Mouse (Mus musculus) midbrain, embryonic 14.5 days (tissue): ENCODE data around the gene Ube2k. TPM values are rescaled to one million over a fixed set of nuclear protein-coding genes. Genes with fewer than 3 reads are reported as not detected.

Source experiments
- ATAC-seq: fragments of 200-750 bp; cut with Nextera tagmentation; 2 replicates; pipeline ENCODE4 v1.8.0; 2017; ENCODE audit warnings: moderate number of reproducible peaks, moderate library complexity; ENCODE audit not compliant: low FRiP score, low TSS enrichment
- DNase-seq: peaks from one replicate; pipeline ENCODE4 v3.0.0-alpha.2; 2015
- H3K27ac ChIP-seq: fragments of 300-500 bp; sonication (generic); replicated peaks from 2 replicates; pipeline ENCODE4 v1.5.1; 2014; ENCODE audit warnings: mild to moderate bottlenecking, low read depth, low read length, moderate library complexity
- H3K27me3 ChIP-seq: fragments of 300-500 bp; sonication (generic); 2 replicates; pipeline ENCODE4 v1.6.1; 2014; ENCODE audit warnings: low read length, control low read depth, mixed read lengths; ENCODE audit not compliant: control insufficient read depth, insufficient read depth
- H3K36me3 ChIP-seq: fragments of 300-500 bp; sonication (generic); 2 replicates; pipeline ENCODE4 v1.6.1; 2014; ENCODE audit warnings: low read length, control low read depth; ENCODE audit not compliant: control insufficient read depth, insufficient read depth
- H3K4me1 ChIP-seq: fragments of 300-500 bp; sonication (generic); 2 replicates; pipeline ENCODE4 v1.6.1; 2014; ENCODE audit warnings: mild to moderate bottlenecking, antibody characterized with exemption, low read length, control low read depth; ENCODE audit not compliant: control insufficient read depth, insufficient read depth
- H3K4me2 ChIP-seq: fragments of 300-500 bp; sonication (generic); 2 replicates; pipeline ENCODE4 v1.6.1; 2014; ENCODE audit warnings: mild to moderate bottlenecking, low read length, moderate library complexity
- H3K4me3 ChIP-seq: fragments of 300-500 bp; sonication (generic); replicated peaks from 2 replicates; pipeline ENCODE4 v1.5.1; 2014; ENCODE audit warnings: low read depth, low read length
- H3K9ac ChIP-seq: fragments of 300-500 bp; sonication (generic); replicated peaks from 2 replicates; pipeline ENCODE4 v1.6.1; 2014; ENCODE audit warnings: mild to moderate bottlenecking, low read length, moderate library complexity
- H3K9me3 ChIP-seq: fragments of 300-500 bp; sonication (generic); 2 replicates; pipeline ENCODE4 v1.6.1; 2016; ENCODE audit warnings: low read length, control low read depth, mixed read lengths; ENCODE audit not compliant: control insufficient read depth
- WGBS: fragments of 180-500 bp; shearing (Covaris S2); extraction: QIAGEN DNeasy Blood & Tissue Kit; methylation state at CpG from one replicate; pipeline ENCODE4 v1.1.7; 2014; 5-methylcytosine and 5-hydroxymethylcytosine counted together
- polyA plus RNA-seq: library from polyadenylated mRNA; unstranded; fragments of >200 nt; fragmentation: Nextera tagmentation; extraction: Ambion mirVana; gene quantifications from 2 replicates; pipeline ENCODE4 v1.2.1, GENCODE M21; 2014

Ube2k gene
- polyA plus RNA-seq, 1 experiment from 2014 or later = 155 TPM

- Histone ChIP-seq H3K9ac (no peak overlapping the region), H3K4me2 (no peak overlapping the region), H3K9me3 (no peaks in the 10 kb centered on the region), H3K4me3 (no peak overlapping the region), H3K36me3 (peaks cover 26% of the 10 kb centered on the region), H3K27me3 (no peaks in the 10 kb centered on the region), H3K4me1 (no peaks in the 10 kb centered on the region), H3K27ac (no peak overlapping the region)
- WGBS = 94% methylated on average over 2 of the region's 2 CpGs
- DNase-seq (no peak), ATAC-seq (no peak)
Measured at GRCm38 (mm10) chr5:65592421-65592820, 55.4 kb downstream of the Ube2k start.

- Histone ChIP-seq H3K36me3 (peaks cover 23% of the 10 kb centered on the region), H3K9me3 (no peaks in the 10 kb centered on the region)
Measured at GRCm38 (mm10) chr5:65599681-65600080, 62.6 kb downstream of the Ube2k start.

GRCm38 (mm10) chr5:65606820-65607219 lies 69.8 kb downstream of the Ube2k start:
- Histone ChIP-seq H3K27me3 (no peaks in the 10 kb centered on the region), H3K9me3 (no peaks in the 10 kb centered on the region), H3K4me3 (no peak overlapping the region), H3K4me1 (no peaks in the 10 kb centered on the region), H3K36me3 (peaks cover 18% of the 10 kb centered on the region), H3K4me2 (no peak overlapping the region), H3K9ac (no peak overlapping the region), H3K27ac (no peak overlapping the region)
- ATAC-seq (no peak), DNase-seq (no peak)
- 97% methylated on average over 1 of the region's 1 CpGs for WGBS

More at GRCm38 (mm10) chr5:65599681-65600080, 62.6 kb downstream of the Ube2k start:
- H3K27ac ChIP-seq = no peak overlapping the region
- no peak for ATAC-seq
- 95% methylated on average over 7 of the region's 7 CpGs for WGBS
- H3K27me3 ChIP-seq = no peaks in the 10 kb centered on the region
- H3K4me1 ChIP-seq = no peaks in the 10 kb centered on the region
- no peak overlapping the region for H3K4me2 ChIP-seq
- no peak for DNase-seq
- no peak overlapping the region for H3K4me3 ChIP-seq
- H3K9ac ChIP-seq = no peak overlapping the region

GRCm38 (mm10) chr5:65609769-65610168 lies 72.7 kb downstream of the Ube2k start:
- peaks cover 21% of the 10 kb centered on the region for H3K36me3 ChIP-seq
- WGBS = 88% methylated on average over 5 of the region's 5 CpGs
- no peaks in the 10 kb centered on the region for H3K27me3 ChIP-seq
- H3K9me3 ChIP-seq = no peaks in the 10 kb centered on the region
- H3K27ac ChIP-seq = no peak overlapping the region
- no peak overlapping the region for H3K4me2 ChIP-seq
- H3K9ac ChIP-seq = no peak overlapping the region
- H3K4me1 ChIP-seq = no peaks in the 10 kb centered on the region
- H3K4me3 ChIP-seq = no peak overlapping the region
- DNase-seq (no peak), ATAC-seq (no peak)

- Histone ChIP-seq H3K27me3 (no peaks in the 10 kb centered on the region), H3K4me1 (no peaks in the 10 kb centered on the region), H3K4me2 (no peak overlapping the region), H3K4me3 (no peak overlapping the region), H3K9me3 (no peaks in the 10 kb centered on the region), H3K36me3 (peaks cover 27% of the 10 kb centered on the region), H3K9ac (no peak overlapping the region), H3K27ac (no peak overlapping the region)
- no peak for ATAC-seq
- no peak for DNase-seq
- 88% methylated on average over 4 of the region's 4 CpGs for WGBS
Measured at GRCm38 (mm10) chr5:65610541-65610940, 73.5 kb downstream of the Ube2k start.

GRCm38 (mm10) chr5:65613152-65613924 lies 76.3 kb downstream of the Ube2k start:
- no peak overlapping the region for H3K27ac ChIP-seq
- H3K9me3 ChIP-seq = no peaks in the 10 kb centered on the region
- peaks cover 40% of the 10 kb centered on the region for H3K36me3 ChIP-seq
- H3K4me1 ChIP-seq = no peaks in the 10 kb centered on the region
- H3K27me3 ChIP-seq = no peaks in the 10 kb centered on the region
- 89% methylated on average over 9 of the region's 9 CpGs for whole genome bisulfite sequencing
- H3K9ac ChIP-seq = no peak overlapping the region
- ATAC-seq = no peak
- H3K4me2 ChIP-seq = no peak overlapping the region
- DNase-seq = no peak
- H3K4me3 ChIP-seq = no peak overlapping the region

GRCm38 (mm10) chr5:65624340-65624739 lies 87.3 kb downstream of the Ube2k start:
- Histone ChIP-seq H3K4me1 (no peaks in the 10 kb centered on the region), H3K4me2 (no peak overlapping the region), H3K27me3 (no peaks in the 10 kb centered on the region), H3K4me3 (no peak overlapping the region), H3K9me3 (no peaks in the 10 kb centered on the region), H3K27ac (no peak overlapping the region), H3K9ac (no peak overlapping the region), H3K36me3 (peaks cover 46% of the 10 kb centered on the region)
- ATAC-seq = no peak
- no peak for DNase-seq

- 94% methylated on average over 1 of the region's 1 CpGs for WGBS
- no peaks in the 10 kb centered on the region for H3K9me3 ChIP-seq
- H3K27me3 ChIP-seq = no peaks in the 10 kb centered on the region
- H3K9ac ChIP-seq = no peak overlapping the region
- ATAC-seq (no peak), DNase-seq (no peak)
- no peak overlapping the region for H3K4me2 ChIP-seq
- H3K4me3 ChIP-seq = no peak overlapping the region
- no peak overlapping the region for H3K27ac ChIP-seq
- no peaks in the 10 kb centered on the region for H3K4me1 ChIP-seq
- H3K36me3 ChIP-seq = peaks cover 63% of the 10 kb centered on the region
Measured at GRCm38 (mm10) chr5:65638896-65639295, 101.9 kb downstream of the Ube2k start.
